Mouse (Mus musculus) naive thymus-derived CD4-positive, alpha-beta T cell, adult 2 months (primary cell): ENCODE results near the gene Tagln3.

Experiments used
- DNase-seq: peaks from one replicate; pipeline ENCODE4 v3.0.0-alpha.2; 2011; ENCODE audit warnings: low read depth

Tagln3 gene

DNA sequence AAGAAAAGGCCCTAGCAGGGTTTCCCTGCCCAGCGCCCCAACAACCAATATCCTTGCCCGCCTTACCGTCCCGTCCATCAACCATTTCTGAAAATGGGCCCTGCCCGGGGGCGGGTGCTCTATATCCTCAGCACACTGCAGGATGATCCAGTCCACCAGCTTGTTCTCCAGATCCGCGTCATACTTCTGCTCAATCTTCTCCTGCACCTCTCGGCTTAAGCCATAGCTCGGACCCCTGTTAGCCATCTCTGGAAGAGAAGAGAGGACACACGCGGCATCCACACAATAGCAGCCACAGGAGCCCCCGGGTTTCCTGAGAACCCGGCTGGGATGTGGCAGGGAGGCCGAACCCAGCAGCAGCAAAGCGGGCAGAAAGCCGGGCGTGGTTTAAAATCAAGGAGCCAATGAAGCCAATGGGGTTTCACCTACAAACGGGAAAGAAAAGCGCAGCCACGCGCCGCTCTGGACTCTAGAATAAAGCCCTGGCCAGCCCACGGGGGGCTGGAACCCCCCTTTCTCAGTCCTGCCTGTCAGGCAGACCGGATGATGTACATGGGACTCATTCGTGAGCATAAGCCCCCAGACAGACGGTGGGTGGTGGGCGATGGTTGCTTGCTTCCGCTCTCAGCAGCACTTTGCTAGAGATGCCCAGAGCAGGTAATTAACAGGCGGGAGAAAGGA, at the start of gene Tagln3:
Tagln3 (minus strand) TSS at position 548 of the 681 bp plus-strand sequence.
- no peak for DNase-seq

DNA sequence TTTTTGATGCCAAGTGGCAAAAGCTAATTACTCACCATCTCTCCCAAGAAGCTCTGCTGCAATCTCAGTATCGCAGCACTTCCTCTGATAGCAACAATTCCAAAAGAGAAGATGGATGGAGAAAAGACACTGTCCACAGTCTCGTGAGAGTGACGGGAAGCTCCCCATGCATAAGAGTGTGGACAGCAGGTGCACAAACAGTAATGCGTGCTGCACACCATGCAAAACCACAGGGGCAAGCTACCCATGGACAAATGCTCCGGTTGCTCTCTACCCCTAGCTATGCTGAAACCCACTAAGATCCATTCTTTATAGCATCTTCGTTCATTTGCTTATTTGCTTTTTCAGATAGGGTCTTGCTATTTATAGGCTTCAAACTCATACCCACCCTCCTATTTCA, 46.5 kb upstream of the Tagln3 start:
- DNase-seq: no peak

DNA sequence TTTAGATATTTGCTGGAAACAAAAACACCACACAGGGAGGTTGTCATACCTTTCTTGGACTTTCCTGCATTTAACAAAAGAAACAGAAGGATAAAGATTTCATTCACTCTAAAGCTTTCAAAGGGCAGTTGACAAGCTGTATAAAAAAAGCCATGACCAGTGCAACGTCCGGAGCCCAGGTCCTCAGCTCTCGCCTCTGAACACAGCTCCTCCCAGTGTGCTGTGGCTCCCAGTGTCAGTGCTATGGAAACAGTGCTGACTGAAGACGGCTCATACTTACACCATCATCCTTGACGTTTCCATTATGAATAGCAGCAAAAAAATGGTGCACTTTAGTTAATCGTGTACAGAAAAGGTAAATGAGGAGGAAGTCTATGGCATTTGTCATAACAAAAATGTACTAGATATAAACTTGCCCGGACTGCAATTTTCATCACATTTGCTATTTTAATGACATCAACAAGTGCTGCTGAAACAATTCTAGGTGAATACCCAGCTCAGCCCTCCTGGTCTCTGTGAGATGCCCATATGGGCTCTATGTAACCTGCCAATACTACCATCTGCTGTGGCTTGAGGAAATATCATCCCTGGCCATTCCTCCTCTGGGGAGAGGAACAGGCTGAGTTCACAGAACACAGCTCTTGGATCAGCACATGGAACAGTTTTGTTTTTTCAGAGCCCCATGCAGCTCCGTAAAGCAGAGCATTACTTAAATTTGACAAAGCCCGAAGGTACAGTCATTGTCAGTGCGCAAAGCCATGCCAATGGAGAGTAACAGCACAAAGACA, 43.6 kb upstream of the Tagln3 start:
- DNase-seq: no peak

DNA sequence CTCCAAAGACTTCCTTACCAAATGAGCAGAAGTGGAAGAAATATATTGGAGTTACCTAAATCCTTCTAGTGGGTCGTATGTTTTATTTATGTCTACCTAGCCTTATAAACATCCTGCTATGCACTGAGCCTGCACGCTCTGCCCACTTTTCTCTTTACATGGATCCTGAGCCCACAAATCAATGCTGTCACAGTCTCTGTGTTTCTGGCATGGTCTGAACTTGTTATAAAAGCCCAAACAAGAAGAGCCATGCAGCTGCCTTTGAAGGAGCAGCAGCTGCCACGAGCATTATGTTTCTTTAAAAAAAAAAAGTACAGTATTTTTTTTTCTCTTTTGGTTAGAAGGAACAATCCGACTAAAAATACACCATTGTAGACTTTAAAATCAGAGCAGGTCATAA, 43.0 kb upstream of the Tagln3 start:
- DNase-seq: no peak

DNA sequence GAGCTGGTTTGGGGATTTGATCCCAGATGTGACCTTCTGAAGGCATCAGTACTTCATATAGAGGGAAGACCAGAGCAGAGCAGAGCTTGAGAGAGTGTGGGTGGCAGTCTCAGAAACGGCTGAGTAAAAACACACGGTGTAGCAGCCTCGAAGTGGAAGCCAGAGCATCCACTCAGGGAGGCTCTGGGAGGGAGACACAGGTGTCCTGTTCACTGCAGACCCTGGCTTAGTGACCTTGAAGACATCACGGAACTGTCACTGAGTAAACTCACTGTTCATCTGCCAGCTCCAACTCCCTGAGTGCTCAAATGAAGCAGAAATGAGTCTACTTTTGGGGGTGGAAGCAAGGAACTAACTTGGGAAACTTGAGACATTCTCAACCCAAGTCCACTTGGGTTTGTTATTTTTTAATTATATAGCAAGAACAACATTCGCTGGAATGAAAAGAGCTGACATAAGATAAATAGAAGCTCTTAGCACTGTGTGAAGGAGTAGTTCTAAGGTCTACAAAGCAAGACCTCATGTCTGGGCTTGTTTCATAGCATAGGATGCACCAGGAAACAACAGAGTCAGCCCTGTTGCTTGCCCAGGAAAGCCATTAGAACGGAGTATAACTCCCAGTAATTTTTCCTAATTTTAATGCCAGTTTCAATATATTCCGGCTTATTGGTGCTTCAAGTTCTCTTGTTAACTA, 41.5 kb upstream of the Tagln3 start:
- no peak for DNase-seq

DNA sequence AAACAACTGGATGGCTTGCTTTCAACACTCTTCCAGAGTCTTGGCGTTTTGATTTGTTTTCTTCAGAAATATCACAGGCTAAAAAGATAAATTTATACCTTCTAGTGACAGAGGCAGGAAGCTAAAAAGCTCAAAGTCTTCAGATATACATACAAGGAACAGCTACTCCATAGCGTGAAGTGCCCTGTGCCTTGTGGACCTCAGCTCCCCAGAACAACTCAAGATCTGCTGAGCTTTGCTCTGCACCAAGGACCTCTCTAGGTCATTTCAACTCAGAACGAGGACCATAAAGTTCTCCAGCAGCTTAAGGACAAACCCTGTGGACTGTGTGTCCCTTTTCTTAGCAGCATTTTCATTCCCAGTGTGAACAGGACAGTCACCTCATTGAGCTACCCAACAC, 40.7 kb upstream of the Tagln3 start:
- DNase-seq: no peak

DNA sequence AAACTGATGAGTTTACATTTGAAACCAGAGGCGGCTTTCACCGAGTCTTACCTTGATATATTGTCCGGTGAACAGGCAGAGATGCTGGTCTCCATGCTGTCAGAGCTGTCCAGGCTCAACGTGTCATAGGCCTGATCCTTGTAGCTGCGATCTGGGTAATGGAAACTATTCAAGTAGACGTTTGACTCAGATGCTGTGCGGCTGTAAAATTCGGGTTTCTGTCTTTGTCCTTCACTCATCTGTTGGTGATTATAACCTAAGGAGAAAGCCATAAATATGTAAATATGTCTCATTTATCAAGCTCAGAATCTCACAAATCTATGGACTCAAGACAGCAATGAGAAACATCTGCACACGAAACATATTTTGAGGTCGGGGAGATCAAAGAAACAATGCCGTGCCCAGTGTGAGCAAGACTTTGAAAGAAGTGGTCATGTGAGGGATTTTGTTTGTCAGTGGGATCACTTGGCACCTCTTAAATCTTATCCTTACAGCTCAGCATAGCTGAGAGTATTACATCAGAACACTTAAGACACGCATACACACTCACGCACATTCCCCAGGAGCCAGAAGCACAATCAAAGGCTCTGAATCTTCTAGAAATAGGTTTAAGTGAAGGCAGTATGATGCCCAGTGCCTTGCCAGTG, 38.6 kb upstream of the Tagln3 start:
- no peak for DNase-seq

DNA sequence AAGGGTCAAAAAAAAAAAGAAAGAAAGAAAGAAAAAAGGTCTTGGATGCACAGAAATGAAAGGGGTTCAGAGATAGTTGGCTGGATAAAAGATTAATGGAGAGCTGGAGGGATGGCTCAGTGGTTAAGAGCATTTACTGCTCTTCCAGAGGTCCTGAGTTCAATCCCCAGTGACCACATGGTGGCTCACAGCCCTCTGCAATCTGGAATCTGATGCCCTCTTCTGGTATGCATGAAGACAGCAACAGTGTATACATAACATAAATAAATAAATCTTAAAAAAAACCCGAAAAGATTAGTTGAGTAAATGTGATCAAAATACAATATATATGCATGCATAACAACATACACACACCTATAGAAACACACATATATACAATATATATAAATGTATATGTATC, 37.0 kb upstream of the Tagln3 start:
- no peak for DNase-seq

GRCm38 (mm10) chr16:45758726-45759269, 34.4 kb upstream of the Tagln3 start:
- DNase-seq: no peak

GRCm38 (mm10) chr16:45757421-45758078, 33.1 kb upstream of the Tagln3 start:
- no peak for DNase-seq

DNA sequence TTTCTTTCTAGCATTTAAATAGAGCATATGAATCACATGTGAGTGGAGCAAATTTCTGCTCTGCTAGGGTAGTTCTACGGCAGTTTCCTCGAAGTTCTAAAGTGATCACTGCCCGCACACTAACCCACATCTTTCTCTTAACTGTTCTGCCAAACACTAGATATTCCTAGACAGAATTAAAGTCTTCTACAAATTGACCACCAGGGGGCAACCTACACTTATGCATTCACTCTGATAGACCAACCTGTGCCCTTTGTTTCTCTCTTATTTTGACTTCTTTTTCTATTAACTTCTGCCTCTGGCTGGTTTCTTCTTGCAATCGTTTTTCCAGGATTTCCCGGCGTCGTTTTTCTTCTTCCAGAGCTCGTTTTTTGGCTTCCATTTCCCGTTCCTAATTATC, 32.4 kb upstream of the Tagln3 start:
- peak; percentile 80 for DNase-seq

DNA sequence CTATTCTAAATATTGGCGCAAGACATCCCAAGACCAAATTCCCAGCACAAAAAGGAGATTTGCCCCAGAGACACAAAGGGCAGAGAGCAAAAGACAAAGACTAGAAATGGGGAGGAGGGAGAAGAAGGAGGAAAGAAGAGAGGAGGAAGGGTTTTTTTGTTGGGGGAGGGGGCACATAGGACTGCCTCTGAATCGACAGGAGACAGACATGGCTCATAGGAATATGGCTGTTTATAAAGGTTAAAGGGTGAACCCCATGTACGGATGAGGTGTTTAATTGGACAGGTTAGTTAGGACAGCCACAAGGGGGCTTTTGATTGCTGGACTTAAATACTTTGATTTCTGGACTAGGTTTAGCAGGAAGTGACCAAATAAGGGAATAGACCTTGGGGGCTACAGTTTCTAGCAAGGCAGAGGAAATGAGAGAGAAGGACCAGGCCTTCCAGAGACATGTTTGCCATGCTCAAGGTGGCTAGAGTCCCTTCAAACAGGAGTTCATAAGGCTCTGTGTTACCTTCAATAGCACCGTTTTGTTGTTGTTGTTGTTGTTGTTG, 19.3 kb upstream of the Tagln3 start:
- peak; percentile 19 for DNase-seq

DNA sequence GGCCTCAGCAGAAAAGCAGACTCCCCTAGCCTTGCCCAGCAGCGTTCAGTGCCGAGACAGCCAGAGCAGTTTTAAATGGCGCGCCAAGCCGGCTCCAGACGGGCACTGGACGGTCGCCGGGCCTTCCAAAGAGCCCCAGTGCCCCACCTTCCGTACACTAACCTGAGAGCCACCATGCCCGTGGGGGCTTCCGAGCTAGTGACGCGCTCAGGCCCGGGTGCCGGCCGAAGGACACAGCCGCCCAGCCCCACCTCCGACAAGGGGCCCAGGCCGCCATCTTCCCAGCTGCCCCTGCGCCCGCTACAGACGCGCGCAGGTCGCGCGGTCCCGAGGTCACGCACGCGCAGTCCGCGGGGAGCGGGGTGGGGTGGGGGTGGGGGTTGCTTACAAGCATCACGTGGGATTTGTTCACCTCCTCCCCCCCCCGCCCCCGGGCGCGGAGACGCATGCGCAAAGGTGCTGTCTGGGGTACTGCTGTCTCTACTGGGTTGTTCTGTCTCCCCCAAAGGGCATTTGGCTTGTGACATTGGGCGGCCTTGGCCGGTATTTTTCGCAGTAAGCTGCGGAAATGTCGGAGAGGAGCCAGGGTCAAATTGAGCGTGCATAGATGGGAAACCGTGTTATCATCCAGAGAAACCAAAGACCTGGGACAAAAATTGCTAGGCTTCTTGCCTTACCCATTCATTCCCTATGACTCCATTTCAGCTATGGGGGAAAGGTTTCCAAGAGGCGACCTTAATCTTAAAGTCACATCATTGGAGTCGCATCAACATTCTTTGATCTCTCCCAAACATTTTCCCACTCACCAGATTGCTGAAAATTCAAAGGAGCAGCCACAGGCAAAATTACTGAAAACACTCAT, 18.4 kb upstream of the Tagln3 start, which contains the start of gene Abhd10:
Abhd10 (minus strand) TSS at position 341 of the 862 bp plus-strand sequence.
- peak; percentile 96 for DNase-seq

GRCm38 (mm10) chr16:45737880-45738279, 13.5 kb upstream of the Tagln3 start:
- DNase-seq: no peak

DNA sequence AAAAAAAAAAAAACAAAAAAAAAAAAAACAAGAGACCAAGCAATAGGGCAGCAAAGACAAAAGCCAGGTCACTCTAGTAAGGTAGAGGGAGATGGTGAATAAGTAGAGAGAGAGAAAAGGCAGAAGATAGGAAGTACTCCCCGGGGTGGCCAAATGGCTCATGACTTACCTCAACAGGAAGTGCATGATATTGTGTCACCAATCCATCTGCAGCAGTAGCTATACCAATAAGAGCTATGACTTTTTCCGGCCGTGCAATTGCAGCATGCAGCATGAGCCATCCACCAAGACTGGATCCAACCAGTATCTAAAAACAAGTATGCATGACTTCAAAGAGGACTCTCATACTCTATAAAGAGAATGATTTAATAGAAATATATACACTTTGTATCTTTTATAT, 12.3 kb upstream of the Tagln3 start:
- no peak for DNase-seq

- DNase-seq: no peak
Measured at GRCm38 (mm10) chr16:45729163-45729562, 4.8 kb upstream of the Tagln3 start.

DNA sequence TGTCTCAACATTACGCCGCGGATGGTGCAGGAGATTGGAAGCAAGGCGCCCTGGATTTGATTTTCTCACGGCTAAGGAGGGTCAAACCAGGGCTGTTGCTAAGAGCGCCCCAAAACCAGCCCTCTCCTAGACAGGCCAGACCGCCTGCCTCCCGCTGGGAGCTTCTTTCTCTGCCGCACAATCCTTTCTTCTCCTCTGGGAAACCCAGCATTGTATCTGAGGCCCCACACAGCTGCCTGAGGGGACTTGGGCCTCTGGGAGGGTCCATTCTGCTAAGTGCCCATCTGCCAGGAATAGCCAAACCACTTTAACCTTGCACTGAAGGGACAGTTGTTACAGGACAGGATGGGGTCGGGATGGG, 314 bp upstream of the Tagln3 start:
- DNase-seq: no peak

DNA sequence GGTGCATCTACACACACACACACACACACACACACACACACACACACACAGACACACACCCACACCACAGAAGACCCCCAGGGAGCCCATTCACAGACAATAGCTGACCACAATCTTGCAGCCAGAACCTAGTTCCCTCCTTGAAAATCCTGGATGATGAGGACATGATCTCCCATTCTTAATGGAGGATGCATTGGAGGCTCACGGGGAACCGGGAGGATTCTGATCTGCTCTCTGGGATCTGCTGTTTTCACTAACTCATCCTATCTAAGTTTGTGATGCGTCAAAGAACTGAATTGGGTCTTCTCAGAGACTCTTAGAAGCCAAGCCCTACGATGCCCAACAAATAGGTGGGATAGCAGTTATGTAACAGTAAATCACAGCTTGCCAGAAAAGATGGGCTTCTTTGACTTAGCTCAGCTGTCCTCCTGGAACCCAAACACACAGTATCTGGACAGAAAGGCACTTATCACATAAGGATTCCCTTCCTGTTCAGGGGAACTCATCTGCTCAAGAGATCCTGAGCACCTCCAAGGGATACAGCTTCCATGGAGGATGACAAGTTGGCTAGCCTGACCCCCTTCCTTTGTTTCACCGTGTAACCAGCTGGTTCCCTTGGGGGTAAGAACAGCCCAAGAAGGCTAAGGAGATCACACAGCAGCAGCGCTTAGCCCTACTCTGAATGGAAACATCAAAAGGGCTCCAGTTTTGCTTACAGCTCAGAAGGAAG, 1.1 kb downstream of the Tagln3 start:
- no peak for DNase-seq

DNA sequence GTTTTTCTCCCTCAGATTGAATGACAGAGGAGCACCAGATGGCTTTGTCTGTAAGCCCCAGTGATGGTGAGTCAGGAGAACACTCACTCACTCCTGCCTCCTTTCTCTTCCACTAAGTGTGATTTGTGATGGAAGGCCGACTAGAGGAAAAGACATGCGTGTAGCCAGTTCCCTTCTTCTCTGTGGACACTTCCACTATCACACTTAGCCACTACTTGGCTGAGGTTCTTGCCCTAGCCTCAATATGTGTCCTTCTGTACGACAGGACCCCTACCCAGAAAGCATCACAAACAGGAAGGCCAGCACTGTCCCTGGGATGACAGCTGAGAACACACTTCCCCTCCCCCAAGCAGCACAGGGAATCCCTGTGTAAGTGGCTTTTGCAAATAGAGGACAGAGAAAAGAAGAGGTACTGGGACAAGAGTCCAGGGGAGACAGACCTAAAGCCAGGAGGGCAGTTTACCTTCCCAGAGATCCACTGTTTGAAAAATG, 1.9 kb downstream of the Tagln3 start:
- no peak for DNase-seq
